ENCODE assay signal across 13 mouse cellular contexts in genomic region chr15:5426641-5427040, GRCm38 (mm10).
"Had no signal": no experiment of that assay in that cellular context is flagged by ENCODE, and none has a peak within 500 bp of the region (broad histone marks: within the 10 kb centered on the region; RNA-seq: fewer than 3 reads in every experiment).

No protein-coding gene starts in this region.

- ATAC-seq: hindbrain, postnatal 0 days; intestine, embryonic 16.5 days; liver, embryonic 12.5 days had no signal

- DNase-seq: gastrocnemius, postnatal 14 days; gastrocnemius, postnatal 36 days; heart, adult 18-20 months; heart, postnatal 14 days; heart, postnatal 36 days; kidney, adult 11 months; kidney, adult 9 months; layer of hippocampus, adult 9-11 months; layer of hippocampus, postnatal 36 days; left cerebral cortex, postnatal 4 days had no signal
